Mouse (Mus musculus) thymus, postnatal 25 days (tissue): ENCODE measurements around the gene Me1.

ENCODE experiments used
- DNase-seq: peaks from one replicate; pipeline ENCODE4 v3.0.0; 2022

Me1 gene

DNA sequence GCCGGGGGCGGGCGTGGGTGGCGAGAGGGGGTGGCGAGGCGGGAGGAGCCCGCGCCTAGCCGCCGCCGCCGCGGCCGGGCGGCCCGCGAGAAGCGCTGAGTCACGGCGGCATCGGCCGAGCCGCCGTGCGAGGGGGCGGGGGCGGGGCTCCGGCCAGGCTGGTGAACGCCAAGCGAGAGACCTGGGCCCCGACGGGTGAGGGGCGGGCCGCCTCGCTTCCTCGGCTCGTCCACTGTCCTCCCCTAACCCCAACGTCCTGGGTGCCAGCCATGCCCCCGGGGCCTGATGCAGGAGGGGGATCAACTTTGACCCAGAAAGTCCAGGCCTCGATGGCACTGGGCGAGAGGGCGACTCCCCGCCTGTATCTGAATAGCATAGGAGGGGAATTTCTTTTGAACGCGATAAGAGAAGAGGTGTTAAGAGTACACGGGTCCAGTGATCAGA lies at the start of gene Me1:
Gene Me1, minus strand, starts transcription at position 136 of the 444 bp plus-strand sequence.
- DNase-seq: no peak

DNA sequence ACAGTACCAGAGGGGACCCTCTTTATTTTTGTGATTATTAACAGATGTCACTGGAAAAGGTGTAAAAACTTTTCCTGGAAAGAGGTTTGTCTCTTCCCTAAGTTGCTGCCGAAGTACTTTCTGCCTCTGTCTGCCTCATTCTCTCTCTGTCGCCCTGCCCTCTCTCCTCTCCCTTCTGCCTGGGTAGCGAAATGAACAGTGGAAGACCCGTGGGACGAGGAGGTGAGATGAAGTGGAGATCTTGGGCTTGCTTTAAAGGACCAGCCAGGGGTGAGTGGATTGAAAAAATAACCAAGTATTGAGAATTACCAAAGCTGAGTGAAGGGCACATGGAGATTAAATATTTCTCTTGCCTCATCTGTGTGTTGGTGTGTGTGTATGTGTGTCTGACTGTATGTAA lies 48.3 kb upstream of the Me1 start:
- no peak for DNase-seq

DNA sequence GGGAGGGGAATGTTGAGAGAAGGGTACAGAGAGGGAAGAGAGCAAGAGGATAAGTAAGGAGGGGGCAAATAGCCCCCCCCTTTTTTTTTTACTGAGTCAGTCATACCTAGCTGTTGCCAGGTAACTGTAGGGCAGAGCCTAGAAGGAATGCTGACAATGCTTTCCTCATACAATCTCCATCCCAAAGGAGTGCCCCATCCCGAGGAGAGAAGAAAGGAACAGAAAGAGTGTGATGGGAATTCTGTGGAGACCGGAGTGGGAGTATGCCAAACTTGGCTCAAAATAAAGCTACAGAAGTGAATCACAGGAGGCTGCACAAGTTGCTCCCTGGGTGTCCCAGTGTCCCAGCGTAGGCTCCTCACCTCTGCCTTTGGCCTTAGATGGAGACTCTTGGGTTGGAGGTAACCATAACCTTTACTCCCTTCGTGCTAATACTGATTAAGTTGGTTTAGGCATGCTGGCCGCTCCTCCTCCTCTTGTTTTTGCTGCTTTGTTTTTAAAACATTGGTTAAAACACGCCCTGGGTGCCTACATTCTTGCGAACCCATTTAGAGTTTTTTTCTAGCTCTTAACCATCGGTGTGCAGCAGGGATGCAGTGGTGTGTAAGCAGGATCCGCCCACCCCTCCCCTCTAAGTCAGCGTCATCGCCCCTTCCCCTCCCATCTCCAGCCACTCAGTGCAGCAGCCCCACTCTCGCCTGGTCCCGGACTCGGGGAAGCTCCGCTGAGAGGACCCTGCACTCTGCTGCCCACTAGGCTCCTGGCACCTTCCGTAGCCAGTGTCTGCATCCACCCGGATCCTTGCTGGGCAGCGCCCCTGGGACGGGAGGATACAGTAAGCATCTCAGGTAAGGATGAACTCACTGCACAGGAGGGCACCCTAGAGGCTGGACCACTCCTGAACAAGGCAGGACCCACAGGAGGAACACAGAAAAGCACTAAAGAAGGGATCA lies 47.5 kb upstream of the Me1 start, which contains the start of gene Prss35:
Gene Prss35, plus strand, starts transcription at position 691 of the 953 bp plus-strand sequence.
- no peak for DNase-seq

DNA sequence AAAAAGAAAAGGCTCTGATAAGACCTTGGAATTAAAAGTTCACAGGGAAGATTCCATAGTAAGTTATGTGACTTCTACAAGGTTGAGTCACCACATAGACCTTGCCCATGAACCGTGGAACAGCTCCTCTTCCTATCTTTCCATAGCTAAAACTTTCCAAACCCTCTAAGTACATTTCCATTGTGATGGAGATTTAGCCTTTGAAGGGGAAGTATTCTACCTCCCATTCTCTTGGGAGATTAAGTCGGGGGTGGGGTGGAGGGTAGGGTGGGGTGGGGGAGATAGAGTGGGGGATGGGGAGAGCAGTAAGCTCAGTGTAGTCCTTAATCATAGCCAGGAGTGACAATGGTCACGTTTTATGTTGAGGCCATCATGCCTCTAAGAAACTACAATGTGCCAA lies 44.2 kb upstream of the Me1 start:
- DNase-seq: no peak

DNA sequence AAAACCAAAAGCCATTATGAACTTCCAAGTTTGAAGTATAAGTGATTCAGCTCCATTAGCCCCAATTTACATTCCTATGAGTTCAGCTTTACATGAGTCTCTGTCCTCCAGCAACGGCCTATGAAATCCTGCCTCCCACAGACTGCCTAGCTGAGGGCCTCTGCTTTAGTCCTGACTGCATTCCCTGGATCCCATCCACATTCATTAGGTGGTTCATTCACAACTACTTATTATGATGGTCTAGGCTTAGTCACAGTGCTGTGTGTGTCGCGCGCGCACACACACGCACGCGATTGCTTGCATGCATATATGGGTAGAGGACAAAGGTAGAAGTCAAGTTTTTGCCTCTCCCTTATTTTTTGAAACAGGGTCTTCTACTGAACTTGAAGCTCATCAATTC lies 43.0 kb upstream of the Me1 start:
- no peak for DNase-seq

DNA sequence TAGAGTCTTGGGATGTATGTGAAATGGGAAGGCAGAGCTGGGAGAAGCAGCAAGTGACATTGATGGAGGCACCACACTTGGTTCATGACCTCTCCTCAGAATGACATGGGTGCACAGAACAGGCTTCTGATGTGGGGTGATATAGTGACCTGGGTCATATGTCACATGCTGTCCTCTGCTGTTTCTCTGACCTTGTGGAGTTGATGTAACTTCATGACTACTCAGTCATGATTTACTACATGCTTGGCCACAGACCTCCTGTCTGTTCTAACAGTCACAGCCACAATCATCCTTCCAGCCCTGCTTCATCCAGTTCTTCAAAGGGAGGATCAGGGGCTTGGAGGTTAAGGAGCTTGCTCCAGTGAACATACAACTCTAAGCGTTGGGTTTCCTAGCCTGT lies 42.3 kb upstream of the Me1 start:
- DNase-seq: no peak

DNA sequence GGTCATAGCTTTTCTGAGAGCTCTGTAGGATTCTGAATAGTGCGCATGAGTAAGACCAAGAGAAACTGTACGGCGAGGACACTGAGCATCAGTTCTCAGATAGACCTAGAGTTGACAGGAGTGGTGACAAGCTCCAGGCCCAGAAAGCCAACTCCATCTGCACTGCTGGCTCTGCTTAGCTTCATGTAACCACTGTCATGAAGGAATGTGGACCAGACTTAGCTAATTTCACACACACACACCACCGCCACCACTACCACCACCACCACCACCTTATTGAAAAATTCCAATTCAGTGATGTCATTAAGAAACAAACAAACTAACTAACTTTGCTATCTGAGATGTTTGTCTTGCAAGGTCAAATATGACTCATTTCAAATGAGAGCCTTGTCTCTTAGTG lies 41.2 kb upstream of the Me1 start:
- DNase-seq: no peak

DNA sequence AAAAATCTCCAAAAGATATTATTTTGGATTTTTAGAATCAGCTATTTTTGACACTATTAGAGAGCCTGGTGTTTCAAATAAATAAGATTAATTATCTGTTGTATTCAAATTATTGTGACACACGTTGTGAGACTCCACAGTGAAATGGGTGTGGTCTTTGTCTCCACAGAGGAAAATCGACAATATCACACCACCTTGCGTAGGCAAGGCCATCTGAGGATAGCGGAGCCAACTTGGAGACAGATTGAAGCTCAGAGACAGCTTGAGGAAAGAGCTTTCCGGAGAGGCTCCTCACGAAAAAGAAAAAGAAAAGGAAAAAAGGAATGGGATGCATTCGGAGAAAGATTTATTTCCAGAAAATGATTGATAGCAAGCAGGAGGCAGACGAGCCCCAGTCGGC lies 39.0 kb upstream of the Me1 start:
- no peak for DNase-seq

DNA sequence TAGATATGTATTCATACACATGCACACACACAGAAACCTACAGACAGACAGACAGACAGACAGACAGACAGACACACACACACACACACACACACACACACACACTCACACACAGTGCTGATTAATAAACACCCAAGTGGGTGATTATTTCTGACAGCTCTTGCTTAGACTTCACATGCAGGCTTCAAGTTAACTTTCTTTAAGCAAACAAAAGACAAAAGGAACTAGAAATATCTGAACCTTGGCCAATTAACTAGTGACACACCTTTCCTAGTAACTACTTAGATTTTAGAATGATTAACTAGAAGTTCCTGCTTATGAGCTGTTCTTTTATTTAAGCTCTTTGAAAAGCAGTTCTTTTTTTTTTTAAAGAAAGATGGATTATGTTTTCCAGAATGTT lies 38.6 kb upstream of the Me1 start:
- no peak for DNase-seq

DNA sequence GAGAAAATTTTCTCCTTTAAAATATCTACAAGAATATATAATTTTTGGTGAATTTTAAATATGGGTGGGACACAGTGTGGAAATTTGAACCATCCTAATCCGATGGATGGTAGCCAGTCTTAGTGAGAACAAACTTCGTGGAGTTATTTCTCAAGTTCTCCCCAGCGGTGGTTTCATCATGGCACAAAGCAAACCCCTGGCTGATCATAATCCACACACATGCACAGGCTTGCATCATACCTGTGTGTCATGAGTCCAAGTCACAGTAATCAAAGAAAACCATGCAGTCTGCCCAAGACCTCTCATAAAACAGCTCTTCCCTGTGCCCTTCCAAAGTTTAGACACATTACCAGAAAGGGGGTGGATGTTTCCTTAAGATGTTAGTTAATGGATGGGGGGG lies 34.1 kb upstream of the Me1 start:
- DNase-seq: no peak

DNA sequence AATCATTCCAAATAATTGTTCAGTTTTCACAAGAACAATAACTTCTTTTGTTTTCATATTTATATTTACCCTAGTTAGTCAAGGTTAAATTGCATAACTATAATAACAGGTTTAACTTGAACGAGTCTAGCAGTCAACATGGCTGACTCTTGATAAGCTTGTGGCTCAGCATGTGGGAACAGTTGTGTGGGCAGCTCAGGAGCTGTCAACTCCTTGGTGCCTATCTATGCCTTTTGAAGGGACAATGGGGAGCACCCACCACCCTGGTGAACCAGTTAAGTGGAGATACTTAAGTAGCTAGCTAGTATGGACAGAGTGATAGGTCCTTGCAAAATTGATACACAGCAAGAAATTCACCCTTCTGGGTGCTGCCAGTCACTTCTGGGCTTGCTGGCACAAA lies 33.3 kb upstream of the Me1 start:
- DNase-seq: no peak

DNA sequence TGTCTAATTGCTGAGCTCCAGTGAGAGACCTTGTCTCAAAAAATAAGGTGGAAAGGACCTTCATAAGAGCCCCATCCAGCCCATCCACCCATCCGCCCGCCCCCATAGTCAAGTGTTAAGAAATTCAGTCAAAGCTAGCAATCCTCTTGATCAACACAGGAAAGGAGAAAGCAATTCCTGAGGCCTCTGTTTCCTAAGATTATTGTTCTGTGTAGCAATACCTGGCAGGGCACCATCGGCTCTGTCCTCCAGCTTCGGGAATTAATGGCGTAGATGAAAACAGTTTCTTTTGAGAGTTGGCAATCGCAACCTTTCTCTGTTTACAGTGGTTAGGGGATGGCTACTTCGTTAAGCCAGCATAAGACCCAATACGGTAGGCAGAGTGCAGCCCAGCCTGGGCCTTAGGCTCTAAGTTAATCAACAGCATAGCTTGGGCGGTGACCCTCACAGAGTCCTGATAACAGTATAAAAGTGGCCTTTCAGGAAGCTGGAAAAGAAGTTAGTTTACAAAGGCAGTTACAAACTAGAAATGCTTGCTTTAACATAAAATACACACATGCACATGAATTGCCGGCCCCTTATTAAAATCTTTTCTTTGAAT lies 32.6 kb upstream of the Me1 start:
- DNase-seq: no peak

DNA sequence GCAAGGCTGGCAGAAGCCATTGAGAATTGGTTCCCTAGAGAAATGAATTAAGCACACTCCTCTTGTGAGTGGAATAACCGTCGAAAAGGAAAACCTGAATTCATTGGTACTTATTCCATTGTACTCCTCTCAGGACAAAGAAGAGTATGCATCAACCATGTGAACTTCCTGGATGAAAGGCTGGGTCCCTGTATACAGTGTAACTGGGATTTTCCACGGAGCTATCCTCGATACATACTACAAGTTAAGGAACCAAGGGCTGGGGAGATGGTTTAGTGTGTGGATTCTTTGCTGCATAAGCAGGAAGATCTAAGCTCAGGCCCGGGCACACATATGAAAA lies 30.6 kb upstream of the Me1 start:
- no peak for DNase-seq

DNA sequence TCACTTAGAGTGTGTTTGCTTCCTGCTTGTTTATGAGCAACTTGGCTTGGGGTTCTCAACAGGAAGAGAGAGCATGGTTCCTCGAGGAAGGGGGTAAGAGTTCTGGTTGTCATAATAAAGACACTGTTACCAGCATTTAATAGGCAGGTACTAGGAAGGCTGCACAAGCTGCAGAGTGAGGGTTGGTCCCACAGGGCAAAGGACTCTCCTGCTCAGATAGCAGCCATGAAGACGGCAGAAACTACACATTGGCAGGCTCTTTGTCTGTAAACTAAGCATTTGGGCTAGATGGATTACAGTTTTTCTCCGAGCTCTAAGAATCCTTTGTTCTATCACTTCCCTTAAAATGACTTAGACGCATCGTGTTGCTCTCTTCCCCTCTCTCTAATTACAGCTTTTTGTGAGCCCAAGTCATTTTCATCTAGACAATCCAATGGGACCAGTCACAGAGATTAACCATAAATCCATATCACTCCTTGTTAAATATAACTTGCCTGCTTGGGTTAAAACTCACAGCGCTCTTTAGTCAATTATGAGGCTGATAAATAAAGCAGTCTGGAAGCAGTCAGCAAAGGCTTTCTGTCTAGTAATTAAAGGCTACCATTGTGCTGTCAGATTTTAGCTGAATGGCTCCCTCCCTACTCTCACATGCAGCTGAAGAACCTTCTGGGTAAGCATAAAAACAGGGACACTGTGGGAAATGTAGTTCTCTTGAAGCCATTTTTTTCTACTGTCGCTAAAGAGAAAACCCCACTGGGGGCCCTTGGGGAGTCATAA lies 30.0 kb upstream of the Me1 start:
- DNase-seq: no peak

DNA sequence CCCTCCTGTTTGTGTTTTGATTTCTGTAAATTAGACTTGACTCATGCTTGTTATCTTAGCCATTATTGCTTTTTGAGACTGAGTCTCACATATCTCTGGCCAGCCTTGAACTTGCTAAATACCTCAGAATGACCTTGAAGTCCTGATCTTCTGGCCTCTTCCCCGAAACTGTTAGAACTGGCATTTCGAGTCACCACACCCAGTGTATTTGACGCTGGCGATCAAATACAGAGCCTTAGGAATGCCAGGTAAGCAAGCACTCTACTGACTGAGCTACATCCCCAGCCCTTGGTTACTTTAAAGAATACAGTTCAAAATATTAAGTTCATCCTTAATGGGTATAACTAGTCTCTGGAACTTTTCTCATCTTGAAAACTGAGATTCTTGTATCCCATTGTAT lies 29.3 kb upstream of the Me1 start:
- DNase-seq: no peak

DNA sequence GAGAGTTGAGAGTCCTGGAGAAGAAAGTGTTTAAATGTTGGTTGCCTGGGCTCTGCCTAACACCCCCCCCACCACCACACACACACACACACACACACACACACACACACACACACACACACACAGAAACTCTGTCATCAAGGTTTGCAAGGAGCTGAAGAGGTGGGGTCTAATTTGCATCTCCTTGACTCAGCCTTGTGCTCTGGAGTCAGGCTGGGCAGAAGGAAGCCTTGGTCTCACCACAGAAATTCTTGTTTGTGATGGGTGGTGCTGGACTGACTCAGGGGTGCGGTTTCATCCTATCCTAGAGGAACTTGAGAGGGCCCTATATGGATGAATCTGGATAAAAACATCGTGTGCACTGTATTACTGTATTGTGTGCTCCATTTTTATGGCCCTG lies 25.0 kb upstream of the Me1 start:
- no peak for DNase-seq

DNA sequence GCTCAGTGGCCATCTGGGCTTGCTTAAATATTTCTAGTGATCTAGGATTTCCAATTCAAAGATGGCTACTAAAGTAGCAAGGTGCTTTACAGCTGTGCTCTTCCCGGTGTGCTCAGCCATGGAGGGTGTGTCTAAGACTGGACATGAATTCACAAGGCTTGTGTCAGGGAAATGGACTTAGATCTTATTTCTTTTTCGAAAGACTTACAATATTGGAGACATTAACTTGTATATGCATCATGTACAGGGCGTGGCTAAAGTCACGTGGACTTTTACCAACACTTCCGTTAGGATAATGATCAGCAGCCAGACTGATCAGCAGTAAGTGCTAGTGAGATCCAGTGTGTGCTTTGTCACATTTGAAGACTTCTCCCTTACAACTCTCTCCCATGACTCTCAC lies 24.5 kb upstream of the Me1 start:
- DNase-seq: no peak

DNA sequence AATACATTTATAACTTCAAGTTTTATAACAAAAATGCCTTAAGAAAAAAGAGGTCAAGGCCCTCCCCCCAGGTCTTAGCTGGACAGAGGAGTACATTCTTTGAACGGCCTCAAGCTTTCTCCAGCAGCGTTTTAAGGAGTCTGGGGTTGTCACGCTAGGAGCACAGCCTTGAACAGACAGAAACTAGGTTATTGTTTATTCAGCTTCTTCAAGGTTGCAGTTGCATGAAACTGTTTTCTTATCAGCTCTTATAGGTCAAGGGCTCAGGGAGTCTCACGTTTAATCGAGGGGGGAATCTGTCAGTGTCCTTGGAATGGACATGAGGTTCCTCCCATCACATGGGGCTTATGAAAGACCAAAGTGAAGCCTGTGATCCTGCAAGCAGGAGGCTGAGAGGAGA lies 21.4 kb upstream of the Me1 start:
- no peak for DNase-seq

DNA sequence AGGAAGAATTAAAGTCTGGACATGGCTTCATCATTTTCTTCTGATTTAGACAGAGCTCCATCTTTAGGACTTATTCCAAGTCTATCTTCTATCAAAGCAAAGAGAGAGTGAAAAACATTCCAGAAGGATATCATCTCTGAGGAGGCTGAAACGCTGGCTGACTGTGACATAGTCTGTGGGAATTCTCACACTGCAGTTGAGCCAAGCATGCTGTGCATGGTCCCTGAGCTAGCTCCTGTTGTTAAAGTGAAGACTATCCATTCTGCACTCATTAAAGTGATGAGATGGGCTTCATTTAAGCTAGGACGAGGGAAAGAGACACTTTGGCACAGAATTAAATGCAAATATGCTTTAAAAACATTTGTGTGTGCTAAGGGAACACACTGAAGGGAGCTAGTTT lies 20.8 kb upstream of the Me1 start:
- DNase-seq: no peak

DNA sequence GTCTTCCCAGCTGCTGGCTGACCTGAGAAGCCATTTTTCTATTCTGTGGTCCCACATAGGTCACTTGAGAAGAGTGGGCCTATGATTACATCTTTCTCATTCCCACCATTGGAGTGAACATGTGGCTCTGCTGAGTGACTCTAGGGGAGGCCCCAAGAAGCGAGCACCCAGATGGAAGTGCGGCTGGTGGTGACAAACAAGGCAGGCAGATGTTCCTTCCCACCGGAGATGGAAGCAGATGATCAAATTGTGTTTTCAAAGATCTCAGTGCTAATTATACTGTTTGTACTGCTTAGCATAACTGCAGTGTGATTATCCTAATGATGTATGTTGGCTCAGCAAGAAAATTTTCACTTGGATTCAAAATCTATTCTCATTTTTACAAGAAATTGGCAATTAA lies 18.3 kb upstream of the Me1 start:
- no peak for DNase-seq

DNA sequence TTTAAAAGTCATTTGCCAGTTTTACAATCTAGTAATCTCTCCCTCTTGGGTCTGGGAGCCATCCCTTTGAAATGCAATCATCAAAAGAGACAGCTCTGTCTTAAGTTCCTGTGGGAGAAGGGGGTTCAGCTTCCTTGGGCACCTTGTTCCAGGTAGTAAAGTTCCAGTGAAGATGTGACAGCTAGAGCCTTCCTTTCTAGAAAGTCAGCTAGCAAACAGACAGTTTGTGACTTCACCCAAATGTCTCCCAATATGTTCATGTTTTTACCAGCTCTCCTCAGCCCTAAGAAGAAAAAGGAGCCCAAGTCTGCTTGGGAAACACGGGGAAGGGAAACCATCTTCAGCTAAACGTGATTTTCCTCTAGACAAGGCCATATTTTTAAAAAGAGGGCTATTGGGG lies 16.9 kb upstream of the Me1 start:
- no peak for DNase-seq

DNA sequence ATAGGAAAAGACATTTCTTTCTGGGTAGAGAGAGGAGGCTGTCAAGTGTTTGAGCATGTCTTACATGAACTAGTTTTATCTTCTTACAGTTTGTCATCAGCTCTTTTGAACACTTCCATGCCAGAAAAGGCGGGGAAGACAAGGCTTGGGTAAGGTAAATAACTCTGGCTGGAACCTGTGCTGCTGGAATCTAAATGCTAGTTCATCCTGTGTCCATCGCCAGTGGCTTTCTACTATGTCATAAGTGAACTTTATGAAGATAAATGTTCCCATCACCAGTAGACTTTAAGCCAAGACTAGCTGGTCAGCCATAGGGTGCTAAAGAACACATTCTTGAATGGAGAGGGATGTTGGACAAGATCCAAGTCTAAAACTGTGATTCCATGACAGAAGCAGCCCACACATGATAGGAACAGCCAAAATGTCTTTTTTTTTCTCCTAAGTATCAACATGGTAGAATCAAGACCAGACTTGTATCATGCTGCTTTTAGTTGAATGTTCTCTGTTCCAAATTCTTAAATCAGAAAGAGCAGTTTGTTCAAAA lies 14.4 kb upstream of the Me1 start:
- no peak for DNase-seq

DNA sequence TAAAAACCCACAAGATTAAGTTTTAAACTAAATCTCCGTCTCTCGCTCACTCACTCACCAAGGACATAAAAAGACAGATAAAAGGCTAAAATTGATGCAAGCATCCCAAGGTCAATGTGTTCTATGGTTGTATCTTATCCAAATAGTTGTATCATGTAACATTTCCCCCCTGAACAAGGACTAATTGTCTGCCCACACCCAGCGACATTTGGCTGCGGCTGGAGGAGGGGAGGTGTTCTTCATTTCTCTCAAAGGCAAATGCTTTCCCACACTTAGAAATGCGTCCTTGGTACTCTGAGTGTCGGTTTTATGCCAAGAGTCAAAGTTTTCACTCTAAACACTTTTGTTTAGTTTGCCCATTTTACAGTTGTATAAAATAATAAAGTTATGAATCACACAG lies 13.2 kb upstream of the Me1 start:
- DNase-seq: no peak

DNA sequence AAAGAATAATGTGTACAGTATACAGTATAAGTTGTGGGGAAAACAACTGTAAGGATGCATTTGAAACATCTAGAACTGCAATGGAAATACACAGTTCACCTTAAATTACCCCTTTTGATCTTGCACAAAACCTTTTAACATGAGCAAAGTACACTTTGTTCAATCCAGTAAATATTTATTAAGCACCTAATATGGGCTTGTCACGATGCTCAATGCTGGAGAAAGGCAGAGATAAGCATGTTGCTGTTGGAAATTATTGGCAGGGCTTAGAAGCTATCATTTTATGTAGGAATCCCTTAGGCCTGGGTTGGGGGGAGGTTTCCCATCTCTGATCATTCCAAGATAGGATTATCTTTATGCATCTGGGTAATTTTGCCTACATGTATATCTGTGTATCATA lies 11.7 kb upstream of the Me1 start:
- DNase-seq: no peak
